Mouse (Mus musculus): Measurements from ENCODE around the gene Barx1.

GRCm38 (mm10) chr13:48674609-48675008, 11.8 kb downstream of the Barx1 start:
- TF ChIP-seq CTCF (IDR thresholded peaks at IDR 0.05; ENCODE audit: low read depth, low read length) (peak; percentile 43), POLR2A (IDR thresholded peaks at IDR 0.05; ENCODE audit: insufficient read depth, low read length) (no peak)

Measured in ES-Bruce4 (cell line).